Mouse (Mus musculus): ENCODE measurements at regions not wholly inside any gene's neighbourhood (a gene's known extent, or its start where the extent isn't known, plus 50 kb on each side); places are given as distances from the start of the nearest gene placed in this dataset. TPM values are rescaled to one million over a fixed set of nuclear protein-coding genes. Genes with fewer than 3 reads are reported as not detected.

DNA sequence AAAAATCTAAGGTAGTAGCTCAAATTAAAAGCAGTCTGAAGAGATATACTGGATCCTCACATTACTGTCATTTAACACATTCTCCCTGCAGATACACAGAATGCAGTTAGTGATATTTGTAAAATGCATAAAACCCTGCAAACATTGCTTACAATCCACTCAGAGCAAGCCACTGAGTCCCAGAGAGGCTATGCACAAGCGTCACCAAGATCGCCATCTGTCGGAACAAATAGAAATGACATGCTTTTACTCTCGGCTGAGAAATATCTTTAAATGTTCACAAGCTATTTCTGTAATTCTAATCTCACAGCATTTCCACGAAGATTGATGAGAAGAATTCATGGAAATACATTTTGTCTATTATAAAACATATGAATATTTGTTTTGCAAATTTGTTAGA is 139.7 kb upstream of the Steap4 start:
- no peak for DNase-seq (ENCODE audit: low spot score)
- Histone ChIP-seq H3K27me3 (ENCODE audit: low read depth, poor library complexity, severe bottlenecking) (no peaks in the 10 kb centered on the region), H3K9me3 (replicated peaks) (no peaks in the 10 kb centered on the region), H3K4me3 (no peak overlapping the region), H3K27ac (replicated peaks) (no peak overlapping the region), H3K36me3 (no peaks in the 10 kb centered on the region), H3K4me1 (no peaks in the 10 kb centered on the region)
- WGBS, result 47% methylated on average over 5 of the region's 5 CpGs

DNA sequence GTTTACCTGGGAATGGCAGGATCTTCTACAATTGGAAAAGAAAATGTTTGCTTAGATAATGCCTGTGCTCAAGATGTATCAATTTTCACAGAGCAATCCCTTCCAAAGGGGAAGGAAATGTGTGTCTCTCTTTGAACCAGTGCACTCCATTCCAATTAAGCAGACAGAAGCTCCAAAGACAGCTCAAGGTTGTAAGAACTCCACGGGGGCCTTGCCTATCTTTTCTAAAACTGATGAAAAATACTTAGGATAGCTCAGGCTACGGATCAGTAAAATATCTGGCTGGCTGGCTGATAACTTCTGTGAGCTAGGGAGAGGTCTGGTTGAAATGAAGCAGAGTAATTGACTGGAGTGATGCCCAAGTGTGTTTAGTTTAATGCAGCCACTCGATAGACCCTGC is 138.6 kb upstream of the Steap4 start:
- Histone ChIP-seq H3K27ac (replicated peaks) (no peak overlapping the region), H3K27me3 (ENCODE audit: low read depth, poor library complexity, severe bottlenecking) (no peaks in the 10 kb centered on the region), H3K4me1 (no peaks in the 10 kb centered on the region), H3K4me3 (no peak overlapping the region), H3K9me3 (replicated peaks) (no peaks in the 10 kb centered on the region), H3K36me3 (no peaks in the 10 kb centered on the region)
- no peak for DNase-seq (ENCODE audit: low spot score)
- 70% methylated on average over 3 of the region's 3 CpGs for WGBS

DNA sequence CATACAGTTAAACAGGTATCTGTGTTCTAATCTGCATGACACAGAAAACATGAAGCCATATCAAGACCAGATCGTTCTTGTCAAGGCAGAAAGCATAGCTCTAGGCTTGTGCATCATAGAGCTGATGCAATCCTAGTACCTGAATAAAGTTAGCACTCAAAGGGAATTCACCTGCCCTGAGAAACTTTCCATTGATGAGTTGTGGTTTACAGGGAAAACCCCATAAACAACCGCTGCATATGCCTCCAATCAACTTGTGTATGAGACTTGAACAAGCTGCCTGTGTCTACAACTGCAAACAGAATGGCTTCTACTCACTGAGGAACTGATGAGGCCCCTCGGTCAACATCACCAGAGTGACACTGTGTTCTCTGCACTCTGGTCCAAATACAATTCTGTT is 130.6 kb upstream of the Steap4 start:
- WGBS, result 81% methylated on average over 3 of the region's 3 CpGs
- H3K9me3 ChIP-seq (replicated peaks), result no peaks in the 10 kb centered on the region
- H3K27me3 ChIP-seq (ENCODE audit: low read depth, poor library complexity, severe bottlenecking), result no peaks in the 10 kb centered on the region
- H3K27ac ChIP-seq (replicated peaks), result no peak overlapping the region
- no peaks in the 10 kb centered on the region for H3K36me3 ChIP-seq
- no peak overlapping the region for H3K4me3 ChIP-seq
- no peak for DNase-seq (ENCODE audit: low spot score)
- H3K4me1 ChIP-seq, result no peaks in the 10 kb centered on the region

DNA sequence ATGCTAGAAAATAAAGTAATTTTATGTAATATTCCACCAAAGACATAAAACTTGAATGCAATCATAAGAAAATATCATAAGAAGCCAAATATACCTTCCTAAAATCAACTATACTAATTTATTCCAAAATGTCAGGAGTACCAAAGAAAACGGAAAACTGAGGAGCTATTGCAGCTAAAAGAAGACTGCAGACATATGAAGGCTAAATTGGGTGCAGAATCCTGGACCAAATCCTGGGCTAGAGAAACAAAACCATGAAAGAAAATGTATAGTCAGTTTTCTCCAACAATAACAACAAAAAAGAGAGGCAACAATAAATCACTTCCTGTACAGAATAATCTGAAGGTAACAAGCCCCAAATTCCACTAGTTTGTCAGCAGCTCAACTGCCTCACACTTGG is 126.4 kb upstream of the Steap4 start:
- 96% methylated on average over 1 of the region's 1 CpGs for WGBS
- no peak for DNase-seq (ENCODE audit: low spot score)
- H3K4me3 ChIP-seq, result no peak overlapping the region
- no peaks in the 10 kb centered on the region for H3K27me3 ChIP-seq (ENCODE audit: low read depth, poor library complexity, severe bottlenecking)
- H3K27ac ChIP-seq (replicated peaks), result no peak overlapping the region
- H3K9me3 ChIP-seq (replicated peaks), result no peaks in the 10 kb centered on the region
- no peaks in the 10 kb centered on the region for H3K36me3 ChIP-seq
- no peaks in the 10 kb centered on the region for H3K4me1 ChIP-seq

DNA sequence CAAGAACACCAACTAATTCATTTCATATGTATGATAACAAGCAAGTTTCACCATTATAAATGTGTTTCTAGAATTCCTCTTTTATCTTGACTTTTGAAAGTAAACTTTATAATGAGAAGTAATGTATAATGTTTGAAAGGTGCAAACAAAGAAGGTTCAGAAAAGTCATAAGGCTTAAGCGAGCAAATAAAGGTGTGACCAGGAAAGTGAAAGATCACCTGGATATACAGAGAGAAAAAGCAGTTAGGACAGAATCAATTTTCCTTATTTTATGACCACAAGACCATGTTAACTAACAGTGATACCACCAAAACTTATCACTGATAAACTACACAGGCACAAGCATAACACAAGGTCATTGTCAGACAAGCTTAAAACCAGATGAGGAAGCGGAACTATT is 97.2 kb upstream of the Steap4 start:
- Histone ChIP-seq H3K4me1 (no peaks in the 10 kb centered on the region), H3K36me3 (no peaks in the 10 kb centered on the region), H3K27me3 (ENCODE audit: low read depth, poor library complexity, severe bottlenecking) (no peaks in the 10 kb centered on the region), H3K4me3 (no peak overlapping the region), H3K27ac (replicated peaks) (no peak overlapping the region), H3K9me3 (replicated peaks) (no peaks in the 10 kb centered on the region)
- WGBS, result 96% methylated on average over 2 of the region's 2 CpGs
- no peak for DNase-seq (ENCODE audit: low spot score)

DNA sequence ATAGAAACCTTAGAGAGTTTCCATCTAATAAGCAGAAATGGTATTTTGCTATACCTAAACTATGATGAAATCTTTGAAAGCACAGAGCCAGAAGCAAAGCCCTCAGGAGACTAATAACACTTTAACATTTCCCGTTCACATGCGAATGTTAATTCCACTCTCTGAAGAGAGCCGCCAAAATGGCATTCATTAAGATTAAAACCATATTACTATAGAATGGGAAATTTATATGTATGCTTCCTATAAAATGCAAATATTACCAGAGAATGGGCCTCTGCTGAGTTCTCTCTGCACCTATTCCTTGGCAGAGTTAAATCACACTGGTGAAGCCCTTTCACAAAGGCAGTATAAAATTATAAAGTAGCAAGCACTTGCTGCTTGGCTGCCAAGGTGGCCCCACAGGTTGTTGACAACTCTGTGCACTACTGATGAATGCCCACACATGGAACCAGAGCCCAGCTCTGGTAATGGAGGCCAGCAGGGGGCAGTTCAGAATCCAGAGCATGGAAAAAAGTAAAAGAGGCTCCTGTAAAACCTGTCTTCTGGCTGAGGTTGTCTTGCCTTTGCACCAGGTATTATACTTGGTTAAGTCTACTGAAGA is 94.1 kb upstream of the Steap4 start:
- Histone ChIP-seq H3K9me3 (replicated peaks) (no peaks in the 10 kb centered on the region), H3K4me3 (no peak overlapping the region), H3K27me3 (ENCODE audit: low read depth, poor library complexity, severe bottlenecking) (no peaks in the 10 kb centered on the region), H3K4me1 (no peaks in the 10 kb centered on the region), H3K27ac (replicated peaks) (no peak overlapping the region), H3K36me3 (no peaks in the 10 kb centered on the region)
- DNase-seq (ENCODE audit: low spot score), result no peak
- 94% methylated on average over 3 of the region's 3 CpGs for WGBS

DNA sequence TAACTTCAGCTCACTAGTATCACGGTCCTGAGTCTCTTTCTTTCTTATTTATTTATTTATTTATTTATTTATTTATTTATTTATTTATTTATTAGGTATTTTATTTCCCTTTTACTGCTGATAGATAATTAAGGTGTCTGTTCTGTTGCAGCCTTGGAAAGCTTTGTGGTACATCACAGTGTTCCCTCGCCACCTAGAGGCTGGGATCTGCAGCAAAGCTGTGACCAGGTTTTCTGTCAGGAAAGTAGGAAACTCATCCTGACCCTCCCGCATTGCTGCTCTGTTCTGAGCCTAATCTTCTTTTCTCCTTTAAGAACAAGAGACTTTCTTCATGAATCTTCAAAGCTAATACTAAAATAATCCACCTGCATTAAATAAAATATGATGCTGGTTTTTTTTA is 60.7 kb upstream of the Steap4 start:
- Histone ChIP-seq H3K4me3 (no peak overlapping the region), H3K27ac (replicated peaks) (no peak overlapping the region), H3K9me3 (replicated peaks) (no peaks in the 10 kb centered on the region), H3K4me1 (no peaks in the 10 kb centered on the region), H3K36me3 (no peaks in the 10 kb centered on the region), H3K27me3 (ENCODE audit: low read depth, poor library complexity, severe bottlenecking) (no peaks in the 10 kb centered on the region)
- 71% methylated on average over 3 of the region's 3 CpGs for WGBS
- peak; percentile 19 for DNase-seq (ENCODE audit: low spot score)

Small RNA genes in the stretch of these regions (microRNA-seq; reads per million reads assigned to microRNA genes)
- gene Gm22196, result not detected

Data from midbrain, embryonic 10.5 days (tissue).